In the genomic region with DNA sequence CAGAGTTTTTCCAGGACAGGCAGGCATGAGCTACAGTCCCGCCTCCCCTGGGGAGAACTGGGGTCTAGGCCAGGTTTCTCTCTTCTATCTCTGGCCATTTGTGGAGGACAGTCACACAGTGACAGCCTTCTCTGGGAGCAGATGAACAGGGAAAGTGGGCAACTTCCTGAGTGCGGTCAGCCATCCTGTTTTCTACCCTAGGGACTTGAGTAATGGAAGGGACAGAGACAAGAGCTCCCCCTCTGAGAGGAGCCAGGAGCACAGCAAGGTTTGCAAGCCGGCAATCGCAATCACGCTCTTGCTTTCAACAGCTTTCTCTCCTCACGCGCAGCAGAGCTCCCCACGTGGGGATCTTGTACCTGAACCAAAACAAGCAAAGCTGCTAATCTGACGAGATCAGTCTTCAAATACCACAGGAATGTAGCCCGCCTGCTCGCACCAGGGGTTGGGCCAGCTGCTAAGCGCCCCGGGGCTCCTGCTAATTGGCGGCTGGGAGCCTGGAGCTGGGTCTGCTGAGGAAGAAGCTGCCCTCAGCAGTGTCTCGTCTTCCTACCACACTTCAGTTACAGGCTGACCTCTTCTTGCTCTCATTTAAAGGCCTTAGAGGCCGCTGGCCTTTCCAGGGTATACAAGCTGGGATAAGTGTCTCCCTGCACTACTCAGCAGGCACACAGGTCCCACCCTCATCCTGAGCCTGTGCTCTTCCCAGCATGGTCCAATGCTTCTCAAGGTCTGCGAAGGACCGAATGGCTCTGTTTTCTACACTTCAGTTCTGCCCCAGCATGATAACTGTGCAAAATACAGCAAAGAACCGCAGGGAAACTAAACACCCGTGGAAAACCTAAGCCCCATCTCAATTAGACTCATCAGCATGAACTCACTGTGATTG, we compare ENCODE assay signal across 7 mouse cellular contexts.
DNase-seq lines count a peak whose midpoint lies in the region; ATAC-seq and TF ChIP-seq lines count a peak whose summit lies in the region.

No protein-coding gene starts in this region.

- peak; percentile 60 for ATAC-seq in forebrain, postnatal 0 days
- 0 out of 4 replicates have a peak, but pooled peaks have one; percentile 14 to 24 for ATAC-seq in hematopoietic stem cell, adult 5-6 weeks (replicated peaks in 1 of 2; ENCODE audit: insufficient read depth in 1 of 2, low FRiP score in 2 of 2, low TSS enrichment in 1 of 2, low read depth in 1 of 2, poor library complexity in 2 of 2, severe bottlenecking in 2 of 2)
- ATAC-seq in limb, embryonic 14.5 days (ENCODE audit: low FRiP score, low read depth): peak; percentile 60
- ATAC-seq in midbrain, postnatal 0 days (ENCODE audit: low FRiP score): peak; percentile 28; the same call in 1 of the 2 replicates

- H3K4me1 ChIP-seq in forebrain, postnatal 0 days (ENCODE audit: insufficient read depth): peaks cover 8% of the 10 kb centered on the region; the same call in 1 of the 2 replicates
- peaks cover 36% of the 10 kb centered on the region for H3K4me1 ChIP-seq in limb, embryonic 14.5 days (ENCODE audit: control insufficient read depth, insufficient read depth, low read length)
- peaks cover 10% of the 10 kb centered on the region for H3K4me1 ChIP-seq in midbrain, postnatal 0 days (ENCODE audit: insufficient read depth, low read length)

- H3K27ac ChIP-seq in forebrain, postnatal 0 days (ENCODE audit: low read depth, low read length): no peak overlapping the region
- H3K27ac ChIP-seq in limb, embryonic 14.5 days (replicated peaks; ENCODE audit: low read depth, low read length): no peak overlapping the region
- no peak overlapping the region for H3K27ac ChIP-seq in midbrain, postnatal 0 days (ENCODE audit: low read depth, low read length)

- DNase-seq in MN1 (ENCODE audit: low spot score): peak; percentile 51
- peak; percentile 80 for DNase-seq in cerebellum, adult 11-12 months
- peak; percentile 48 for DNase-seq in forebrain, postnatal 0 days
- DNase-seq in limb, embryonic 14.5 days (ENCODE audit: low spot score): peak; percentile 79
- peak; percentile 47 for DNase-seq in midbrain, postnatal 0 days (ENCODE audit: low spot score)
- no peak for DNase-seq in B cell, adult 2 months

- no peaks in the 10 kb centered on the region for H3K27me3 ChIP-seq in forebrain, postnatal 0 days (ENCODE audit: insufficient read depth, low read length)
- H3K27me3 ChIP-seq in limb, embryonic 14.5 days (ENCODE audit: control insufficient read depth, insufficient read depth, low read length): no peaks in the 10 kb centered on the region
- no peaks in the 10 kb centered on the region for H3K27me3 ChIP-seq in midbrain, postnatal 0 days (ENCODE audit: insufficient read depth, low read length)

- H3K4me3 ChIP-seq in forebrain, postnatal 0 days (ENCODE audit: low read depth, low read length): no peak overlapping the region
- no peak overlapping the region for H3K4me3 ChIP-seq in limb, embryonic 14.5 days (replicated peaks; ENCODE audit: low read length)
- no peak overlapping the region for H3K4me3 ChIP-seq in midbrain, postnatal 0 days (ENCODE audit: low read depth, low read length)

- H3K9me3 ChIP-seq in forebrain, postnatal 0 days (ENCODE audit: low read length): no peaks in the 10 kb centered on the region
- H3K9me3 ChIP-seq in limb, embryonic 14.5 days (ENCODE audit: control insufficient read depth, low read length): no peaks in the 10 kb centered on the region
- H3K9me3 ChIP-seq in midbrain, postnatal 0 days (ENCODE audit: low read length): no peaks in the 10 kb centered on the region

- WGBS in forebrain, postnatal 0 days: 17% methylated on average over 20 of the region's 20 CpGs
- WGBS in limb, embryonic 14.5 days: 11% methylated on average over 20 of the region's 20 CpGs
- 16% methylated on average over 20 of the region's 20 CpGs for WGBS in midbrain, postnatal 0 days

- H3K4me2 ChIP-seq in forebrain, postnatal 0 days (ENCODE audit: low read depth): no peak overlapping the region; the same call in 1 of the 2 replicates
- peak overlapping the region; percentile 27 for H3K4me2 ChIP-seq in limb, embryonic 14.5 days (replicated peaks; ENCODE audit: low read depth, low read length, severe bottlenecking)
- H3K4me2 ChIP-seq in midbrain, postnatal 0 days (ENCODE audit: low read depth, low read length, poor library complexity, severe bottlenecking): peak overlapping the region; percentile 3; the same call in 1 of the 2 replicates

- H3K36me3 ChIP-seq in forebrain, postnatal 0 days (ENCODE audit: insufficient read depth): no peaks in the 10 kb centered on the region
- no peaks in the 10 kb centered on the region for H3K36me3 ChIP-seq in limb, embryonic 14.5 days (ENCODE audit: control insufficient read depth, insufficient read depth, low read length)
- no peaks in the 10 kb centered on the region for H3K36me3 ChIP-seq in midbrain, postnatal 0 days (ENCODE audit: insufficient read depth, low read length)

- peak overlapping the region; percentile 31; the same call in 1 of the 2 replicates for H3K9ac ChIP-seq in forebrain, postnatal 0 days
- H3K9ac ChIP-seq in limb, embryonic 14.5 days (ENCODE audit: low read depth, low read length, severe bottlenecking): no peak overlapping the region
- H3K9ac ChIP-seq in midbrain, postnatal 0 days (replicated peaks; ENCODE audit: low read length, poor library complexity, severe bottlenecking): no peak overlapping the region

- no peak for TF ChIP-seq POLR2A in limb, embryonic 14.5 days (IDR thresholded peaks at IDR 0.05; ENCODE audit: borderline replicate concordance, extremely low read depth, insufficient read depth, insufficient read length)

- peak; percentile 35 for TF ChIP-seq CTCF in forebrain, postnatal 0 days (IDR thresholded peaks at IDR 0.05; ENCODE audit: low read depth)
- TF ChIP-seq CTCF in midbrain, postnatal 0 days (IDR thresholded peaks at IDR 0.05): peak; percentile 19; the same call in 1 of the 2 replicates

Comparison
In these comparisons a context has a peak if more than half of its experiments do, and no peak if none do; other contexts are left out.
1. DNase-seq: peak in MN1 (single experiment), cerebellum, adult 11-12 months (single experiment), forebrain, postnatal 0 days (single experiment), limb, embryonic 14.5 days (single experiment) and midbrain, postnatal 0 days (single experiment); none in B cell, adult 2 months (0 of 2).
2. Peak in every context shown above with its lines, with median percentiles within 50 percentile points of each other: ATAC-seq.